Mouse (Mus musculus) mesoderm, embryonic 11.5 days (tissue): Measurements from ENCODE around the gene Plcb4.

Experiments used
- DNase-seq: peaks from one replicate; pipeline ENCODE4 v3.0.0-alpha.2; 2012; ENCODE audit warnings: low read depth, low spot score

Gene Plcb4

GRCm38 (mm10) chr2:135658486-135659390 is at the start of gene Plcb4:
Plcb4 (plus strand) TSS chr2:135659011.
- peak; percentile 90 for DNase-seq

- peak; percentile 2 for DNase-seq
Measured at GRCm38 (mm10) chr2:135614651-135615261, 44.1 kb upstream of the Plcb4 start.

- no peak for DNase-seq
Measured at GRCm38 (mm10) chr2:135616090-135616489, 42.7 kb upstream of the Plcb4 start.

- DNase-seq, result no peak
Measured at GRCm38 (mm10) chr2:135618551-135618950, 40.3 kb upstream of the Plcb4 start.

DNA sequence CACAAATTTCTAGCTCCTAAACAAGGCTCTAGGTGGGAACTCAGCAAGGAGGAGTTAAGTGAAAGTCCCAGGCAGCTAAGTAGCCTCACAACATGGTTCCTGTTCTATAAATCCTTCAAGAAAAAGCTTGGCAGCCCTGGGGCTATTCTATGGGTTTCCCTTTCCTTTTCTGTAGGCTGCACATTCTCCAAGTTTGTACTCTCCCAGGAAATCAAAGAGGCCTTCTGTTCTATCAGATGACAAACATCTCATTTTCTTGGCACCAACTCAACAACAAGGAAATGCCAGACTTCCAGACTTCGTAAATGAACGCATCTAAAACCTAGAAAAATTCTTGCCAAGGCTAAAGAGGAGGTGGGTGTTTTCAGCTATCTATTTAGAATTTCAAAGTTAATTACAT is 38.9 kb upstream of the Plcb4 start:
- peak; percentile 11 for DNase-seq

- no peak for DNase-seq
Measured at GRCm38 (mm10) chr2:135627821-135628220, 31.0 kb upstream of the Plcb4 start.

DNA sequence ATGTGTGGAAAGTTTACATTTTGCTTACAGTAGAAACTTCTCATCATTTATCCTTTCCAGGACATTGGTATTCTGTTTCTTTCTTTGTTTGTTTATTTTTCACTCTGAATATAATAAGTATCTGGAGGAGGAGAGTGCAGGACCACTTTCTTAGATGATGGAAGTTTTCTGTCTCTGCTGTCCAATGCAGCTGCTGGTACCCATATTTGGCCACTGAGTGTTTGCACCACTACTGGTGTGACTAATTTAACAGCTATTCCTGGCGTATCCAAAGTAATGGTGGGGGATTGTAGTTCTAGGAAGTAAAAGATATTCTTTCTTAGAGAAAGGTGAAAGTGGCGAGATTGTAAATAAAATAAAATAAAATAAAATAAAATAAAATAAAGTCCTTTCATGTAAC is 21.6 kb upstream of the Plcb4 start:
- DNase-seq, result no peak

DNA sequence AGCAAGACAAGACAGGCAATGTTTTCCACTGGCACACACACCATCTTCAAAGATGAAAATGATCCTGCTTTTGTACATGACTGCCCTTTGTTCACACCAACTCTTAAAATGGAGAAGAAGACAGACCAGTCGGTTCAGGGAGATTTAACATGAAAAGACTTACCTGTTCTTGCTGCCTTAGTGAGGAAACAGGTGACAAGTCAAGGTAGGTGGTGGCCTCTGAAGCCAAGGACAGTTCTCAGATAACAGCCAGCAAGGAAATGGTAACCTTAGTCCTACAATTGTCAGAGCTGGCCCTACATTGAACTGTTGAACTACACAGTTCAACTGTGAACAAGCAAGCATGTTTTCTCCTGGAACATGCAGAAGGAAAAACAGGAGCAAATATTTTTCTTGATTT is 17.8 kb upstream of the Plcb4 start:
- no peak for DNase-seq

- no peak for DNase-seq
Measured at GRCm38 (mm10) chr2:135641636-135642035, 17.2 kb upstream of the Plcb4 start.

GRCm38 (mm10) chr2:135646226-135646625 is 12.6 kb upstream of the Plcb4 start:
- DNase-seq, result no peak

GRCm38 (mm10) chr2:135646654-135647053 is 12.2 kb upstream of the Plcb4 start:
- DNase-seq, result no peak

- no peak for DNase-seq
Measured at GRCm38 (mm10) chr2:135647985-135648384, 10.8 kb upstream of the Plcb4 start.

GRCm38 (mm10) chr2:135650885-135651284 is 7.9 kb upstream of the Plcb4 start:
- no peak for DNase-seq

- DNase-seq, result no peak
Measured at GRCm38 (mm10) chr2:135652040-135652439, 6.8 kb upstream of the Plcb4 start.

DNA sequence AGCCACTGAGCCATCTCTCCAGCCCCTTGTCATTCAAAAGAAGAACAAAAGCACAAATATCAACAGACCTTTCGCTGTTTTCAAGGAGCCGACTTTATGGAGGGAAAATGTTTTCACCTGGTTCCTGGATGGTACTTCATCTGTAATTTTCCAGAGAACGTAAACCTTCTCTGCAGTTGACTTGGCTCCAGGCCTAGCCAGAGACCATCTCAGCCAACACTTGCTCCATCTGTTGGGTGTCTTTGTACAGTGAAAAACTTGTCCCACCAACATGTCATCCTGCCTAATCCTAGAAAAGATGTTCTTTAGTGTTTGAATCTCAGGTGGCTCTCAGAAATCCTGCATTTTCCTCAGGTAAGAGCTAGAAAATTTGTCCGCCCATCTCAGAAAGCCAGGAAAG is 6.4 kb upstream of the Plcb4 start:
- DNase-seq, result no peak

GRCm38 (mm10) chr2:135655948-135656347 is 2.9 kb upstream of the Plcb4 start:
- no peak for DNase-seq

GRCm38 (mm10) chr2:135656586-135656985 is 2.2 kb upstream of the Plcb4 start:
- DNase-seq, result no peak

GRCm38 (mm10) chr2:135659391-135660180 is 775 bp downstream of the Plcb4 start:
- peak; percentile 59 for DNase-seq

- no peak for DNase-seq
Measured at GRCm38 (mm10) chr2:135660816-135661215, 2.0 kb downstream of the Plcb4 start.

DNA sequence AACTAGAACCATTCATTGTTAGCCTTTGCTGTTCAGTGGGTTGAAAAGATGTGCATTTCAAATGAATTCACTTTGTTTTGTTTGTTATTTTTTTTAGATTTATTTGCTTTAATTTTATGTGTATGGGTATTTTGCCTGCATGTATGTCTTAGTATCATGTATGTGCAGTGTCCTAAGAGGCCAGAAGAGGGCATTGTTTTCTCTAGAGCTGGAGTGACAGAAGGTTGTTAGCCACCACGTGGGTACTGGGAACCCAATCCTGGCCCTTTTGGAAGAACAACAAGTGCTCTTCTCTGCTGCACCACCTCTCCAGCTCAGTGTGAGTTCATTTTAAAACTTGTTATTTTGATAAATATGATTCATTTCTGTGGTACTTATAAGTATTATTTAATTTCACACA is 5.0 kb downstream of the Plcb4 start:
- DNase-seq, result no peak

- DNase-seq, result no peak
Measured at GRCm38 (mm10) chr2:135667496-135667895, 8.7 kb downstream of the Plcb4 start.

DNA sequence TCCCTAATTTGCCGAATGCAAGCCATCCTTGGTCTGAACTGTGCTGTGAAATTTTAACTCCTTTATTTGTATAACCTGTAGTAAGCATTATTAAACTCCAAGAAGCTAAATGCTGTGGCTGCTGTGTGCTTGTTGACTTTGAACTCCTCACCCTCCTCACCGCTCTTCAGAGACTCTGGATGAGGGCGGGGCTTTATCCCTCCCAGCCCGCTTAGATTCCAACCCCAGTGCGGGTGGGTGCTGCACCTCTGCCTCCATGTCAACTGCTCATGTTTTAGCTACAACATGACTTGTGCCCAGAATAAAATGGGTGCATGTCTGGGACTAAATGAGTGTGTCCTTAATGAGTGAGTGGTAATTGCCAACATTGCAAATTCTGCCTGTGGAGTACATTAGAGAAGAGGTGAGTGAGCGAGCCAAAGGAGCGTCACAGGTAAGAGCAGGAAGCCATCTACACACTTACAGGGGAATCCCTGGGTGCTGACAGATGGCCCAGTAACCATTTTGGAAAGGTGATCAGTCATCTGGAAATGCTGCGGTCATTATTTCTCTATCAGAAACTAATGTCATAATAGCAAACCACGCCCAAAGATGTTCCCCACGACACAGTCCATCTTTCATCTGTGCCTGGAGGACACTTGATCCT is 13.8 kb downstream of the Plcb4 start:
- no peak for DNase-seq
